Mouse (Mus musculus): ENCODE results near the gene Tmem86b. TPM values are rescaled to one million over a fixed set of nuclear protein-coding genes. Genes with fewer than 3 reads are reported as not detected.

Tmem86b gene
- 11.7 TPM for polyA plus RNA-seq (2017; shearing (Covaris generic))

DNA sequence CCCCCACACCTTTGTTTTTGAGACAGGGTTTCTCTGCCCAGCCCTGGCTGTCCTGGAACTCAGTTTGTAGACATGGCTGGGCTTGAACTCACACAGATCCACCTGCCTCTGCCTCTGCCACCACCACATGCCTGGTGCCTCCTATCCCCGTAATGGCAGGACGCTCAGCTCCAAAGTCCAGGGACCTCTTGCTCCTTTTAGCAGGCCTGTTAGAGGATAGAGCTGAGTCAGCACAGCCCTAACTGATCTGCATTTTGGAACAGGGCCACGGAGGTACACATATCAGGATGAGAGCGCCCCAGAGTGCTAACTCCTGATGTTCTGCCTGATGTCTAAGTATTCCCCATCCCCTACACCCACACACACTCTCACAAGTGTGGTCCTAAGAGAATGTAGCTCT is at the start of gene Tmem86b:
TSS of gene Tmem86b (minus strand) at position 392 of the 400 bp plus-strand sequence.

DNA sequence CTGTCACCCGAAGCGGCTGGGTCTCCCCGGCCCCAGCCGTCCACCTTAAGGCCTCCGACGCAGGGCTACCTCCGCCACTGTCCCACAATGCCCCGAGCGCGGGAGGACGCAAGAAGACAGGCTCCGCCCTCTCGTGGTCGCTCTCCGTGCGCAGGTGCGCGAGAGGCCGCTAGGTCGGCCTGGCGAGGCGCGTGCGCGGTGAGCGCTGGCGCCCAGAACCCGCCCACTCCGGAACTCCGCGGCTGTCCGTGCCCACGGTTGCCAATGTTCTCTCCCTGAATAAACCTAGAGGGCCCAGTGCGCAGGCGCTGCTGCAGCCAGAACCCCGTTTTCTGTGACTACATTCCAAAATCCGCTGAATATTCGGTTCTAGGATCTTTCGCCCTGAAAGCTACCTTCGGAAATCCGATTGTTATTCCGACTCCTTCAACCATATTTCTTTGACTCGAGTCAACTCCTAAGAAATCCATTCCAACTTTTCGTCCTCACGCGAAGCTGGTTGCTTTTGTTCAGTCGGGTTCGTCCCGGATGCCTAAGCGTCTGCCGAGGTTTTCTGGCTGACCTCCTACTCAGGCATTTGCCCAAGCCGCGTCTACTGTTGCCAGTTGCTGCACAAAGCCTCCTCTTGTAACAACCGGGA is 27.8 kb upstream of the Tmem86b start, which contains the start of gene Ppp6r1:
TSS of gene Ppp6r1 (minus strand) at position 108 of the 640 bp plus-strand sequence.

DNA sequence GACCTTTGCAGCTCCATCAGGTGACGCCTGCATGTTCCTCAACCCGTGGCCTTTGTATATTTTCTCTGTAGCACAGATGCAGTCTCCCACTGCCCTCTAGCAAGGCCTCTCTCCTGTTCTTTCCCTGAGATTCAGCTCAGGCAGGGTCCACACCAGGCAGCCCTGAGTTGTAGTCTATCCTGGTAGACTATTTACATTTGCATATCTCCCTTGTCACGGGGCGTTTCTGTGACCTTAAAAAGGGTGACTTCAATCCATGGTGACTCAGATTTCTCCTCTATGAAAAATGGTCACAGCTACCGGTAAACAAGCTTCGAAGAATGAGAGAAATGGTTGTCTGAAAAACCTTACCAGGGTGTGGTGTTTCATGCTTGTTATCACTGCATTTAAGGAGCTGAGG is 27.3 kb downstream of the Tmem86b start, which contains the start of gene Ptprh:
TSS of gene Ptprh (minus strand) at position 169 of the 400 bp plus-strand sequence.

Other genes starting within 250 kb of the Tmem86b start
- gene Gp6, start 233.7 kb downstream of the Tmem86b start, polyA plus RNA-seq (2017; shearing (Covaris generic)) = not detected
- gene Rdh13, start 185.8 kb downstream of the Tmem86b start, polyA plus RNA-seq (2017; shearing (Covaris generic)) = 3.0 TPM
- gene Eps8l1, start 170.7 kb downstream of the Tmem86b start, polyA plus RNA-seq (2017; shearing (Covaris generic)) = 9.4 TPM
- gene Ppp1r12c, start 129.7 kb downstream of the Tmem86b start, polyA plus RNA-seq (2017; shearing (Covaris generic)) = 203 TPM
- gene Tnnt1, start 115.0 kb downstream of the Tmem86b start, polyA plus RNA-seq (2017; shearing (Covaris generic)) = 2.5 TPM
- gene Tnni3, start 107.2 kb downstream of the Tmem86b start, polyA plus RNA-seq (2017; shearing (Covaris generic)) = not detected
- gene Dnaaf3, start 99.0 kb downstream of the Tmem86b start, polyA plus RNA-seq (2017; shearing (Covaris generic)) = not detected
- 1.0 TPM for gene Syt5, start 83.9 kb downstream of the Tmem86b start, polyA plus RNA-seq (2017; shearing (Covaris generic))
- gene Ptprh, start 27.4 kb downstream of the Tmem86b start, polyA plus RNA-seq (2017; shearing (Covaris generic)) = not detected
- gene Ppp6r1, start 27.6 kb upstream of the Tmem86b start, polyA plus RNA-seq (2017; shearing (Covaris generic)) = 243 TPM
- gene Hspbp1, start 53.6 kb upstream of the Tmem86b start, polyA plus RNA-seq (2017; shearing (Covaris generic)) = 62.4 TPM
- gene Brsk1, start 59.2 kb upstream of the Tmem86b start, polyA plus RNA-seq (2017; shearing (Covaris generic)) = not detected
- gene Tmem150b, start 93.8 kb upstream of the Tmem86b start, polyA plus RNA-seq (2017; shearing (Covaris generic)) = not detected
- gene Kmt5c, start 108.7 kb upstream of the Tmem86b start, polyA plus RNA-seq (2017; shearing (Covaris generic)) = 29.2 TPM
- gene Cox6b2, start 121.7 kb upstream of the Tmem86b start, polyA plus RNA-seq (2017; shearing (Covaris generic)) = not detected
- not detected for gene Fam71e2, start 139.9 kb upstream of the Tmem86b start, polyA plus RNA-seq (2017; shearing (Covaris generic))
- 0.67 TPM for gene Il11, start 151.4 kb upstream of the Tmem86b start, polyA plus RNA-seq (2017; shearing (Covaris generic))
- gene Tmem190, start 151.5 kb upstream of the Tmem86b start, polyA plus RNA-seq (2017; shearing (Covaris generic)) = not detected
- 8.3 TPM for gene Tmem238, start 158.2 kb upstream of the Tmem86b start, polyA plus RNA-seq (2017; shearing (Covaris generic))
- 215 TPM for gene Rpl28, start 161.5 kb upstream of the Tmem86b start, polyA plus RNA-seq (2017; shearing (Covaris generic))
- 275 TPM for gene Ube2s, start 181.2 kb upstream of the Tmem86b start, polyA plus RNA-seq (2017; shearing (Covaris generic))
- gene Shisa7, start 213.3 kb upstream of the Tmem86b start, polyA plus RNA-seq (2017; shearing (Covaris generic)) = not detected
- gene Isoc2b, start 238.8 kb upstream of the Tmem86b start, polyA plus RNA-seq (2017; shearing (Covaris generic)) = 6.2 TPM
- gene Isoc2a, start 245.7 kb upstream of the Tmem86b start, polyA plus RNA-seq (2017; shearing (Covaris generic)) = 0.33 TPM